Mouse (Mus musculus) macrophage (primary cell): ENCODE results near the gene Smad3. TPM values are rescaled to one million over a fixed set of nuclear protein-coding genes. Genes with fewer than 3 reads are reported as not detected.
A peak's percentile ranks its signal among the peaks of the same experiment; 100 is the strongest.

Experiments used
- H3K27ac ChIP-seq: fragments of 350-480 bp; formaldehyde crosslinking; 2 replicates; pipeline ENCODE4 v1.9.0; 2021
- H3K36me3 ChIP-seq: fragments of 350-480 bp; formaldehyde crosslinking; 2 replicates; pipeline ENCODE4 v1.9.0; 2021; ENCODE audit errors: inconsistent target
- H3K4me3 ChIP-seq: fragments of 350-480 bp; formaldehyde crosslinking; 2 replicates; pipeline ENCODE4 v1.9.0; 2021; ENCODE audit errors: inconsistent target
- H3K79me2 ChIP-seq: fragments of 350-480 bp; formaldehyde crosslinking; 2 replicates; pipeline ENCODE4 v1.9.0; 2021; ENCODE audit errors: inconsistent target
- WGBS: methylation state at CpG from one replicate; pipeline ENCODE4 v1.1.7; 2026; ENCODE audit warnings: inconsistent platforms; ENCODE audit not compliant: missing documents; 5-methylcytosine and 5-hydroxymethylcytosine counted together
- polyA plus RNA-seq: library from polyadenylated mRNA; stranded (reverse); fragments of 250-400 nt; gene quantifications from 3 replicates; pipeline ENCODE4 v1.2.4, GENCODE M21; 2018; ENCODE audit warnings: inconsistent platforms

Gene Smad3
- polyA plus RNA-seq, 1 experiment from 2014 or later = 14.5 TPM

DNA sequence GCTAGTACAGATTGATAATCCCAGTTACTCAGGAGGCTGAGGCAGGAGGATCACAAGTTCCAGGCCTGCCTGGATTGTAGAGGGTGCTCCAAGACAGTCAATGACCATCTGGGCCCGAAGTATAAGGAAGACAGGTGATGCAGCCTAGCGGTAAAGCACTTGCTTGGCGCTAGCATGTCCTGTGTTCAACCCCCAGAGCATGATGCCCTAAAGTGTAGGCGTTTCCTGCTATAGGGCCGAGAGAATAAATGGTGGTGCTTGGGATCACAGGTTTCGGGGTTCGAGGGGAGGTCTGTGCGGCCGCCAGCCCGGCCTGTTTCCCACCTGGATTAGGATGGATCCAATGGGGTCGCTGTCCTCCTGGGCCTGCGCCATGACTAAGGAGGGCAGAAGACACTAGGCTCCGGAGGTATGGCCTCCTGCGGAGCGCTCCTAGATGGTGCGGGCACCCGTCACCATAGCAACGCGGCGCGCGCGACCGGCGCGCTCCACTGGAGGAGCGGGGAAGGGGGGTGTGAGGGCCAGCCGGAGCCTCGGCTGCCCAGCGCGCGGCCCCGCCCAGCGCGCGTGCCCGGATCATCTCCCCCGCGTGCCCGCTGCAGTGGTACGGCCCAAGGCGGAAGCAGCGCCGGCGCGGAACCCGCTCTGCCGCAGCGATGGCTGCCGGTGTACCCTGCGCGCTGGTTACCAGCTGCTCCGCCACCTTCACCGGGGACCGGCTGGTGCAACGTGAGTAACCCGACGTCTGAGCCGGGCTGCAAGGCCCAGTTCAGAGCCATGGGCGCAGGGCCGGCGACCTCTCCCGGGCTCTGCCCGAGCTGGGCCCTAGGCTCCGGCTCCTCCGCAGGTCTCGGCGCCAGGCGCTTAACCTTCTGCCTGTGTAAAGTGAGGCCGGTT lies 155.5 kb downstream of the Smad3 start, which contains the start of the genes Iqch and Aagab:
Gene Iqch, minus strand, starts transcription at position 451 of the 897 bp plus-strand sequence.
Gene Aagab, plus strand, starts transcription at position 618 of the 897 bp plus-strand sequence.
- H3K79me2 ChIP-seq = peaks cover 47% of the 10 kb centered on the region
- H3K4me3 ChIP-seq = peak within 1 kb of the TSS; percentile 83
- peak within 1 kb of the TSS; percentile 65 for H3K27ac ChIP-seq
- H3K36me3 ChIP-seq = no peaks in the 10 kb centered on the region
- WGBS = 1% methylated on average over 70 of the region's 70 CpGs

Other genes starting within 250 kb of the Smad3 start
- not detected in 3 replicates for gene Iqch, start 155.5 kb downstream of the Smad3 start, polyA plus RNA-seq
- gene Aagab, start 155.3 kb downstream of the Smad3 start, polyA plus RNA-seq = 22.5 to 45.8 TPM (median 24.3 TPM) in 3 replicates